Mouse (Mus musculus) E14TG2a.4 (cell line): Measurements from ENCODE around the gene H2-Q6.
"Not testable (repeated sequence)": the region's sequence is repeated elsewhere in the genome, so short reads cannot be mapped to it uniquely, and the experiment has no call there.

ENCODE experiments used
- H3K27me3 ChIP-seq: 2 replicates; pipeline ENCODE4 v1.6.1; 2014; ENCODE audit warnings: low read length, control low read depth; ENCODE audit not compliant: insufficient read depth
- H3K36me3 ChIP-seq: 2 replicates; pipeline ENCODE4 v1.6.1; 2014; ENCODE audit warnings: low read length, control low read depth; ENCODE audit not compliant: insufficient read depth
- H3K4me1 ChIP-seq: replicated peaks from 2 replicates; pipeline ENCODE4 v1.6.1; 2014; ENCODE audit warnings: low read depth, low read length, control low read depth
- H3K4me3 ChIP-seq: replicated peaks from 2 replicates; pipeline ENCODE4 v1.5.1; 2014; ENCODE audit warnings: mild to moderate bottlenecking, low read length
- H3K9me3 ChIP-seq: 2 replicates; pipeline ENCODE4 v1.6.1; 2014; ENCODE audit warnings: low read length, control low read depth
- CTCF ChIP-seq: conservative IDR thresholded peaks from 2 replicates; pipeline ENCODE4 v1.5.1; 2014; ENCODE audit warnings: low read length
- NANOG ChIP-seq: IDR thresholded peaks from 2 replicates; pipeline ENCODE4 v1.6.1; 2014; ENCODE audit warnings: borderline replicate concordance, low read length, mixed read lengths
- POU5F1 ChIP-seq: IDR thresholded peaks from 2 replicates; pipeline ENCODE4 v1.6.1; 2014; ENCODE audit warnings: low read length, borderline replicate concordance

The H2-Q6 gene

DNA sequence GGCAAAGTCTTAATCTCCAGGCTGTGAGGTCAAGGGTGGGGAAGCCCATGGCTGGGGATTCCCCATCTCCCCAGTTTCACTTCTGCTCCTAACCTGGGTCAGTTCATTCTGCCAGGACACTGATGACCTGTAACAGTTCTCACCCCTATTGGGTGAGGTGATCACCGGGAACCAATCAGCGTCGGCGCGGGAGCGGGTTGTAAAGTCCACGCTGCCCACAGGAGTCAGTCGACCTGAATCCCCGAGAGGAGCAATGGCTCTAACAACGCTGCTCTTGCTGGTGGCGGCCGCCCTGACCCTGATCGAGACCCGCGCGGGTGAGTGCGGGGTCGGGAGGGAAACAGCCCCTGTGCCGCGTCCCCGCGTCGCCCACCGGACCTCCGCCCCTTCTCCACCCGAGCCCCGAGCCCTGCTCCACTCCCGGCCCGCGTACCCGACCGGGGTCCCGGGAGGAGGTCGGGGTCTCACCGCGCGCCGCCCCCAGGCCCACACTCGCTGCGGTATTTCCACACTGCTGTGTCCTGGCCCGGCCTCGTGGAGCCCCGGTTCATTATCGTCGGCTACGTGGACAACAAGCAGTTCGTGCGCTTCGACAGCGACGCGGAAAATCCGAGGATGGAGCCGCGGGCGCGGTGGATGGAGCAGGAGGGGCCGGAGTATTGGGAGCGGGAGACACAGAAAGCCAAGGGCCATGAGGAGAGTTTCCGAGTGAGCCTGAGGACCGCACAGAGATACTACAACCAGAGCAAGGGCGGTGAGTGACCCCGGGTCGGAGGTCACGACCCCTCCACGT lies at the start of gene H2-Q6:
H2-Q6 (plus strand) TSS at position 227 of the 793 bp plus-strand sequence.
- H3K9me3 ChIP-seq = peaks cover 36% of the 10 kb centered on the region
- H3K27me3 ChIP-seq = peaks cover 47% of the 10 kb centered on the region
- peak within 1 kb of the TSS; percentile 80 for H3K4me3 ChIP-seq
- peaks cover 12% of the 10 kb centered on the region for H3K4me1 ChIP-seq
- H3K36me3 ChIP-seq = not testable (repeated sequence)

DNA sequence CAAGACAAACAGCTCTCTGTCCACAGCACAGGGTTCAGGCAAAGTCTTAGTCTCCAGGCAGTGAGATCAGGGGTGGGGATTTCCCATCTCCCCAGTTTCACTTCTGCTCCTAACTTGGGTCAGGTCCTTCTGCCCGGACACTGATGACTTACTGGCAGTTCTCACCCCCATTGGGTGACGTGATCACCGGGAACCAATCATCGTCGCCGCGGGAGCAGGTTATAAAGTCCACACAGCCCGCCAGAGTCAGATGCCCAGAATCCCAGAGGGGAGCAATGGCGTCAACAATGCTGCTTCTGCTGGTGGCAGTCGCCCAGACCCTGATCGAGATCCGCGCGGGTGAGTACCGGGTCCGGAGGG lies 45.3 kb upstream of the H2-Q6 start, which contains the start of gene H2-Q4:
H2-Q4 (plus strand) TSS at position 249 of the 360 bp plus-strand sequence.
- Histone ChIP-seq H3K4me3 (peak within 1 kb of the TSS; percentile 79), H3K9me3 (peaks cover 49% of the 10 kb centered on the region), H3K36me3 (no peaks in the 10 kb centered on the region), H3K27me3 (peaks cover 35% of the 10 kb centered on the region), H3K4me1 (peaks cover 17% of the 10 kb centered on the region)
- TF ChIP-seq NANOG (no peak), CTCF (no peak), POU5F1 (no peak)

DNA sequence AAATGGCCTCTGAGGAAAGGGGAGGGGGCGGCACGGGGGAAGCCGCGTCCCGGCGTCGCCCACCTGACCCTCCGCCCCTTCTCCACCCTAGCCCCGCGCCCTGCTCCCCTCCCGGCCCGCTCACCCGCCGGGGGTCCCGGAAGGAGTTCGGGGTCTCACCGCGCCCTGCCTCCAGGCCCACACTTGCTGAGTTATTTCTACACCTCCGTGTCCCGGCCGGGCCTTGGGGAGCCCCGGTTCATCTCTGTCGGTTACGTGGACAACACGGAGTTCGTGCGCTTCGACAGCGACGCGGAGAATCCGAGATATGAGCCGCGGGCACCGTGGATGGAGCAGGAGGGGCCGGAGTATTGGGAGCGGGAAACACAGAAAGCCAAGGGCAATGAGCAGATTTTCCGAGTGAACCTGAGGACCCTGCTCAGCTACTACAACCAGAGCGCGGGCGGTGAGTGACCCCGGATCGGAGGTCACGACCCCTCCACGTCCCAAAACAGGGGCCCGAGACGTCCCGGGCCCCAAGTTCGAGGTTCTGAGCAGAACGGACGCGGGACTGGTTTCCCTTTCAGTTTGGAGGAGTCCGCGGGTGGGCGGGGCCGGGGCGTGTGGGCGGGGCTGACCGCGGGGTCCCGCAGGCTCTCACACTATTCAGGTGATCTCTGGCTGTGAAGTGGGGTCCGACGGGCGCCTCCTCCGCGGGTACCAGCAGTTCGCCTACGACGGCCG lies 44.8 kb upstream of the H2-Q6 start:
- Histone ChIP-seq H3K36me3 (no peaks in the 10 kb centered on the region), H3K27me3 (peaks cover 35% of the 10 kb centered on the region), H3K4me1 (peaks cover 17% of the 10 kb centered on the region), H3K9me3 (peaks cover 43% of the 10 kb centered on the region), H3K4me3 (peak overlapping the region; percentile 79)
- TF ChIP-seq NANOG (no peak), POU5F1 (no peak), CTCF (no peak)

DNA sequence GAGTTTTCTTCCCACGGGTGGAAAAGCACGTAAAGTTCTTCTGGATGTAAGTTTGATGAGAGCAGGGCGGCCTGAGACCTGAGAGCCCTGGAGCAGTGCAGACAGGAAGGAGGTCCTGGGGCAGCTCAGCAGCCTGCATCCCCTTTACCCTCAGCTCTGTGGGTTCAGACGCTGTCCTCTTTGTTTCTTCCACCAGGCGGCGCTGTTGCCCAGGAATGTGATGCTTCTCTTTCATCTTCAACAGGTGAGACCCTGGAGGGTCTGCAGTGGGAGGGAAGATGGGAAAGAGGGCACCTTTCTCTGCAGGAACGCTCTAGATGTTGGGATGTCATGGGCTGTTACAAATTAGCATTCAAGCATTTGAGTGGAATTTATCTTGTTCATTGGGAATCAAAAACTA lies 34.9 kb upstream of the H2-Q6 start:
- H3K36me3 ChIP-seq, H3K27me3 ChIP-seq, H3K4me3 ChIP-seq, H3K9me3 ChIP-seq, H3K4me1 ChIP-seq: not testable (repeated sequence)
- TF ChIP-seq CTCF = peak; percentile 57

DNA sequence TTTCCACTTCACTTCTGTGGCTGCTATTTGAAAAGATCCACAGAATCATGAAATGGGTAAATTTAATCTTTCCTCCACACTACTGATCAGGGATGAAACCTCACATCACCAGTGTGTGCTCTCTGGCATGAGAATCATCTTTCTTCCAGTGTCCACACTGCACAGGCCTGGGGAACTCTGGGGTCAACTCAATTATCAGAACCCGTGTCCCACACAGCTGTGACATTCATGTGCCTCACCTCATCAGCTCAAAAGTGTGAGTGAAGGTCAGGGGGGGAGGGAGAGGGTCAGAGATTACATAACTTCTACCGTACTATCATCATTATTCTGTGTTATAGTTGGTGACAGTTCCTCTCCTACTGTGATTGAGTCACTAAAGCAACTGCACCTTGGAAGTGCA lies 32.0 kb upstream of the H2-Q6 start:
- peaks cover 13% of the 10 kb centered on the region for H3K27me3 ChIP-seq
- H3K36me3 ChIP-seq, H3K4me1 ChIP-seq, H3K9me3 ChIP-seq, H3K4me3 ChIP-seq: not testable (repeated sequence)

GRCm38 (mm10) chr17:35393864-35394800 lies 30.5 kb upstream of the H2-Q6 start:
- Histone ChIP-seq H3K4me3 (peak overlapping the region; percentile 56), H3K27me3 (peaks cover 13% of the 10 kb centered on the region)
- H3K36me3 ChIP-seq, H3K4me1 ChIP-seq, H3K9me3 ChIP-seq: not testable (repeated sequence)

GRCm38 (mm10) chr17:35396956-35397355 lies 27.7 kb upstream of the H2-Q6 start:
- H3K4me3 ChIP-seq, H3K27me3 ChIP-seq, H3K4me1 ChIP-seq, H3K36me3 ChIP-seq, H3K9me3 ChIP-seq: not testable (repeated sequence)

DNA sequence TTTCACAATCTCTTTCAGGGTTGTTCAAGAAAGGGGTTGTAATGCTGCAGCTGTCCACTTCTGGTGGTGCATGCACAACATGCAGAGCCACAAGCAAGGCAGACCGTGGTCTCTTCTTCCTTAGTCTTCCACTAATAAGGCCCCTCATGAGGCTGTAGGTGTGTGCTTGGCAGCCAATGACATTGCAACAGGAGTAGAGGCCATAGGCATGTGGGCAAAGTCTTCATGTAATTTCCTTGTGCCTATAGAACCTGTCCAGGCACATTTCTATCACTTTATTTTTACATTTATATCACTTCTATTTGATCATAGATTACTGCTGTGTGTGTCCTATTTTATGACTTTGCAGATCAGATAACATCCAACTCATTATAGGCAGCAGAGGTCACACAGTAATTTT lies 11.6 kb upstream of the H2-Q6 start:
- H3K36me3 ChIP-seq, H3K4me3 ChIP-seq, H3K4me1 ChIP-seq: not testable (repeated sequence)

GRCm38 (mm10) chr17:35415273-35416129 lies 9.1 kb upstream of the H2-Q6 start:
- not testable (repeated sequence) for H3K4me3 ChIP-seq, H3K4me1 ChIP-seq, H3K36me3 ChIP-seq, H3K9me3 ChIP-seq
- peaks cover 16% of the 10 kb centered on the region for H3K27me3 ChIP-seq

More for the DNA sequence above, 11.6 kb upstream of the H2-Q6 start:
- H3K27me3 ChIP-seq, H3K9me3 ChIP-seq: not testable (repeated sequence)
